Mouse (Mus musculus) heart, adult 10 weeks (tissue): Measurements from ENCODE around the gene Knop1. TPM values are rescaled to one million over a fixed set of nuclear protein-coding genes. Genes with fewer than 3 reads are reported as not detected.

Source experiments
- polyA plus RNA-seq: library from polyadenylated mRNA; stranded (reverse); fragments of 350-450 nt; fragmentation: Illumina TruSeq; extraction: RNeasy Lipid Tissue Mini Kit (QIAGEN cat#74804); gene quantifications from one replicate; pipeline ENCODE4 v1.2.3, GENCODE M21; 2014; ENCODE audit warnings: low read depth, low replicate concordance

Knop1 gene
- 8.1 TPM for polyA plus RNA-seq

DNA sequence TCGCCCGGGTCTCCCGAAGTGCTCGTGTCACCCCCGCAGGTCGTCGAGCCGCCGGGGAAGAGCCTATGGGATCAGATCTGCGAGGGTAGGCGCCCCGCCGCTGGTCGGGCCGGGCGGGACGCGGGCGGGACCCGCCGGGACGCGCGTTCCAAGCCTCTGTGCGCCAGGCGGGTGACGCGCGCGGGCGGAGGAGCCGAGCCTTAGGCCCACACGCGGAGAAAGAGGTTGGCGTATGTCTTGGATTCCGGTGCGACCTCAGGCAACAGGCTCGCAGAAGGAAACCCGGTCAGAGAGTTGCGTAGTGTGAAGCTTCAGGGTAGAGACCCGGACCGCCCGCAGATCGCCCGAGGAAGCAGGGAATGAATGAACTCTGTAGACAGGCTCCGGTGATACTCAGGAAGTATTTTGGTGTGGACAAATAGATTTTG lies at the start of gene Knop1:
TSS of gene Knop1 (minus strand) at position 378 of the 428 bp plus-strand sequence.

DNA sequence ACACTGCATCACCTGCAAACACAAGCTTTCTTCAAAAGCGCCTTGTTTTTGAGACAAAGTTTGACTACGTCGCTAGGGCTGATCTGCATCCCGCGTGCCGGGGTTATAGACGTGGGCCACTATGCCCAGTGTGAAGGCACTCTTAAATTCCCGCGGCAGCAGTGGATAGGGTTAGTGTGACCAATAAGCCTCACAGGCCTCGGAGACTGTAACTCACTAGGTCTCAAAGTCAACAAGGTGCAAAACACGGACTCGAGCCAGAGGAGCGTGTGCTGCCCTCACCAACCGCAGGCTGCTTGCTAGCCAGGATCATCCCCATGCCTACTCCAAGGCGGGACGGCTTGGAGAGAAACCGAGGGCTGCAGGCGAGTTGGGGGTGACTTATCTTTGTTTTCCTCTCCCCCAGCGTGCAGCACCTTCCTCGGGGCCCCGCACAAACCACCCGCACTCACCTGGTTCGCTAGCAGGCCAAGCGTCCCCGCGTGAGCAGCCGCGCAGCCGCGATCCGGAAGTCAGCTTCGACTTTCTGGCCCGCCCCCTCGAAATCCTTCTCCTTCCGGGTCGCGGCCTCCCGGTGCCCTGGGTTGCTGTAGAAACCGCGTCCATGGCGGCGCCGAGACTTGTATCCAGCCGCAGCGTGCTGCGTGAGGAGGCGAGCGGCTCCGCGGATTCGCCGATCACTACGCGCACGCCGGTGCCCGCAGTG lies 730 bp downstream of the Knop1 start, which contains the start of gene Iqck:
TSS of gene Iqck (plus strand) at position 582 of the 706 bp plus-strand sequence.

Other genes starting within 250 kb of the Knop1 start
- 56.4 TPM for gene Gde1, start 150.5 kb downstream of the Knop1 start, polyA plus RNA-seq
- gene Ccp110, start 143.7 kb downstream of the Knop1 start, polyA plus RNA-seq: 3.8 TPM
- gene Vps35l, start 116.0 kb downstream of the Knop1 start, polyA plus RNA-seq: 25.7 TPM
- 0.42 TPM for gene Iqck, start 502 bp downstream of the Knop1 start, polyA plus RNA-seq
- gene Gprc5b, start 139.0 kb upstream of the Knop1 start, polyA plus RNA-seq: 10.2 TPM